Mouse (Mus musculus) limb, embryonic 15.5 days (tissue): ENCODE results near the gene Clk2. TPM values are rescaled to one million over a fixed set of nuclear protein-coding genes. Genes with fewer than 3 reads are reported as not detected.

Experiments used
- polyA plus RNA-seq: library from polyadenylated mRNA; unstranded; fragments of >200 nt; fragmentation: Nextera tagmentation; extraction: Ambion mirVana; gene quantifications from 2 replicates; pipeline ENCODE4 v1.2.1, GENCODE M21; 2015

Clk2 gene
- polyA plus RNA-seq, 1 experiment from 2014 or later: 25.0 TPM

Other genes starting within 250 kb of the Clk2 start
- gene Ash1l, start 214.2 kb upstream of the Clk2 start, polyA plus RNA-seq: 19.7 and 21.3 TPM in 2 replicates
- gene Dap3, start 213.6 kb upstream of the Clk2 start, polyA plus RNA-seq: 142 and 145 TPM in 2 replicates
- gene Rusc1, start 71.5 kb upstream of the Clk2 start, polyA plus RNA-seq: 29.2 and 31.1 TPM in 2 replicates
- not detected in 2 replicates for gene Gm43738, start 63.7 kb upstream of the Clk2 start, polyA plus RNA-seq
- 253 and 265 TPM in 2 replicates for gene Fdps, start 62.8 kb upstream of the Clk2 start, polyA plus RNA-seq
- 0.20 and 0.23 TPM in 2 replicates for gene Pklr, start 28.7 kb upstream of the Clk2 start, polyA plus RNA-seq
- gene Hcn3, start 4.6 kb upstream of the Clk2 start, polyA plus RNA-seq: 1.9 and 2.2 TPM in 2 replicates
- 101 and 115 TPM in 2 replicates for gene Scamp3, start 12.7 kb downstream of the Clk2 start, polyA plus RNA-seq
- gene Fam189b, start 18.3 kb downstream of the Clk2 start, polyA plus RNA-seq: 31.4 and 34.0 TPM in 2 replicates
- gene Gba, start 38.1 kb downstream of the Clk2 start, polyA plus RNA-seq: 62.5 and 70.9 TPM in 2 replicates
- 94.0 and 116 TPM in 2 replicates for gene Thbs3, start 50.4 kb downstream of the Clk2 start, polyA plus RNA-seq
- gene Mtx1, start 62.3 kb downstream of the Clk2 start, polyA plus RNA-seq: 156 and 180 TPM in 2 replicates
- 0.64 and 0.68 TPM in 2 replicates for gene Muc1, start 64.3 kb downstream of the Clk2 start, polyA plus RNA-seq
- 307 and 334 TPM in 2 replicates for gene Krtcap2, start 81.2 kb downstream of the Clk2 start, polyA plus RNA-seq
- gene Trim46, start 81.5 kb downstream of the Clk2 start, polyA plus RNA-seq: 4.0 and 4.7 TPM in 2 replicates
- gene Dpm3, start 94.6 kb downstream of the Clk2 start, polyA plus RNA-seq: 131 and 161 TPM in 2 replicates
- 91.9 and 92.8 TPM in 2 replicates for gene Slc50a1, start 105.8 kb downstream of the Clk2 start, polyA plus RNA-seq
- 59.6 and 64.2 TPM in 2 replicates for gene Efna1, start 116.3 kb downstream of the Clk2 start, polyA plus RNA-seq
- 57.9 and 59.2 TPM in 2 replicates for gene Efna3, start 158.2 kb downstream of the Clk2 start, polyA plus RNA-seq
- 30.4 and 34.4 TPM in 2 replicates for gene Efna4, start 173.2 kb downstream of the Clk2 start, polyA plus RNA-seq
- 94.4 and 106 TPM in 2 replicates for gene Adam15, start 185.2 kb downstream of the Clk2 start, polyA plus RNA-seq
- gene Dcst2, start 197.2 kb downstream of the Clk2 start, polyA plus RNA-seq: 0.20 and 0.23 TPM in 2 replicates
- 0.52 and 0.76 TPM in 2 replicates for gene Dcst1, start 200.5 kb downstream of the Clk2 start, polyA plus RNA-seq
- gene Zbtb7b, start 230.0 kb downstream of the Clk2 start, polyA plus RNA-seq: 7.0 and 7.2 TPM in 2 replicates
- gene Lenep, start 238.0 kb downstream of the Clk2 start, polyA plus RNA-seq: not detected in 2 replicates
- 27.1 and 31.0 TPM in 2 replicates for gene Flad1, start 247.1 kb downstream of the Clk2 start, polyA plus RNA-seq